Mouse (Mus musculus) thymus, adult 2 months (tissue): ENCODE results near the gene Zscan10. TPM values are rescaled to one million over a fixed set of nuclear protein-coding genes. Genes with fewer than 3 reads are reported as not detected.
A peak's percentile ranks its signal among the peaks of the same experiment; 100 is the strongest.
"Not testable (repeated sequence)": the region's sequence is repeated elsewhere in the genome, so short reads cannot be mapped to it uniquely, and the experiment has no call there.

Experiments
- DNase-seq: peaks from one replicate; pipeline ENCODE4 v3.0.0; 2021
- H3K27ac ChIP-seq: fragments of 200-500 bp; 2 replicates; pipeline ENCODE4 v1.5.1; 2012; ENCODE audit warnings: low read length, control low read depth; ENCODE audit not compliant: control insufficient read depth, insufficient read depth
- H3K27me3 ChIP-seq: fragments of 200-500 bp; 2 replicates; pipeline ENCODE4 v1.6.1; 2012; ENCODE audit warnings: mild to moderate bottlenecking, low read length, moderate library complexity, mixed read lengths; ENCODE audit not compliant: control insufficient read depth, insufficient read depth
- H3K36me3 ChIP-seq: fragments of 200-500 bp; 2 replicates; pipeline ENCODE4 v1.6.1; 2012; ENCODE audit warnings: mild to moderate bottlenecking, low read length, moderate library complexity; ENCODE audit not compliant: control insufficient read depth, insufficient read depth
- H3K4me1 ChIP-seq: fragments of 200-500 bp; replicated peaks from 2 replicates; pipeline ENCODE4 v1.6.1; 2012; ENCODE audit warnings: low read length; ENCODE audit not compliant: control insufficient read depth, insufficient read depth
- H3K4me3 ChIP-seq: fragments of 200-500 bp; 2 replicates; pipeline ENCODE4 v1.5.1; 2012; ENCODE audit warnings: mild to moderate bottlenecking, low read length, control low read depth, moderate library complexity; ENCODE audit not compliant: control insufficient read depth, insufficient read depth
- CTCF ChIP-seq: fragments of 200-500 bp; IDR thresholded peaks from 2 replicates; pipeline ENCODE4 v1.5.1; 2012; ENCODE audit warnings: mild to moderate bottlenecking, control low read depth, low read length, moderate library complexity, borderline replicate concordance; ENCODE audit not compliant: control insufficient read depth, poor library complexity, insufficient read depth; ENCODE audit errors: extremely low read depth
- POLR2A ChIP-seq: fragments of 200-500 bp; IDR thresholded peaks from 2 replicates; pipeline ENCODE4 v1.6.1; 2012; ENCODE audit warnings: mild to moderate bottlenecking, low read length, control low read depth, moderate library complexity; ENCODE audit not compliant: control insufficient read depth, poor library complexity, insufficient read depth; ENCODE audit errors: extremely low read depth
- whole genome bisulfite sequencing: fragments of 180-500 bp; shearing (Covaris S2); methylation state at CpG from one replicate; pipeline ENCODE4 v1.1.7; 2018; 5-methylcytosine and 5-hydroxymethylcytosine counted together
- polyA plus RNA-seq: library from polyadenylated mRNA; depleted of rRNA; stranded (reverse); fragments of >200 nt; gene quantifications from 2 replicates; pipeline ENCODE4 v1.2.3, GENCODE M21; 2012

Zscan10 gene
- polyA plus RNA-seq, 1 experiment = 0.18 TPM

DNA sequence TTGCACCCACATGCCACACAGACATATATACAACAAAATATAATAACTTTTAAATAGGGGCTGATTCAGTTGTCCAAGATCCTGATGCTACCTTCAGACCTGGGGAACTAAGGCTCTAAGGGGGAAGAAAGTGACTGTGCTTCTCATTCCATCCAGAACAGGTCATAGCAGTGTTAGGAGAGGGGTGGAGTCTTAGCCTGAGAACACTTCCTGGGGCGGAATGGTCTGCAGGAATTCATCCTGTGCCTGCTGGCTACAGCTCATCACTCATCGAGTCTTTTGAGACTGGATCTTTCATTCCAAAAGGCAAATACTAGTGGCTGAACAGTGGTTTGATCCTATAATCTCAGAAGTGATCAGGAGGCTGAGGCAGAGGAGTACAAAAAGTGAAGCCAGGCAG lies 13.4 kb upstream of the Zscan10 start:
- 92% methylated on average over 2 of the region's 2 CpGs for WGBS
- TF ChIP-seq CTCF = no peak
- no peak for TF ChIP-seq POLR2A
- H3K27me3 ChIP-seq = no peaks in the 10 kb centered on the region; the same call in 1 of the 2 replicates

DNA sequence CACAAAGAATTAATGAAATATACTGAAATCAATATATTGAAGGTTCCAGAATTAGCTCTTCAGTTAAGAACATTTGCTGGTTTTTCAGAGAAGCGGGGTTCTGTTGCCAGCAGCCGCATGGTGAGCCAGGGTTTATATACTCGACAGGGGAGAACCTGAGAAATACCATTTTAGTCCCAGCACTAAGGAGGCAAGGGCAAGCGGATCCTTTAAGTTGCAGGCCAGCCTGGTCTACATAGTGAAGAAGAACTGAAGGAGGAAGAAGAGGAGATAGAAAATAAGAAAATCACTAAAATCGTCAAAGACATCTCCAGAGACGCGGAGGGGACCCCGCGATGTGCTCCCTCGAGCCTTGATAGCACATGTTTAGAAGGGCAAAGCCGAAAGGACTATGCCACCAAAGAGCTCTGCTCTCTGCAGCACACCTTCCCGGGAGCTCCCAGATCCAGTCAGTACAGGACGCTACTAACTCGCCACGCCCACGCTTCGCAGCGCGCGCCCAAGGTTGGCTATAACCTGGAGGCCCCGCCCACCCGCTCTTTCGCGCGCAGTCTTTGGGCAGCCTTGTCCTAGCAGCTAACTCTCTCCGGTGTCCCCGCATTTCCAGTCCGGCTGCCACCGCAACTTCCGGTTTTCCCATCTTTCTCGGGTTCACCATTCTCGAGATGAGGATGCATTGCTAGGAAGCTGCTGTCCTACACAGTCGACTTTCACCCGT lies 8.3 kb upstream of the Zscan10 start:
- Histone ChIP-seq H3K36me3 (no peaks in the 10 kb centered on the region), H3K4me1 (peaks cover 7% of the 10 kb centered on the region), H3K27me3 (no peaks in the 10 kb centered on the region), H3K27ac (no peak overlapping the region), H3K4me3 (peak overlapping the region; percentile 50)
- TF ChIP-seq CTCF (no peak), POLR2A (no peak)
- 9% methylated on average over 34 of the region's 34 CpGs for WGBS
- peak; percentile 89 for DNase-seq

More for the DNA sequence above, 13.4 kb upstream of the Zscan10 start:
- Histone ChIP-seq H3K4me1 (peaks cover 10% of the 10 kb centered on the region), H3K4me3 (no peak overlapping the region), H3K27ac (no peak overlapping the region), H3K36me3 (no peaks in the 10 kb centered on the region)
- DNase-seq = no peak

DNA sequence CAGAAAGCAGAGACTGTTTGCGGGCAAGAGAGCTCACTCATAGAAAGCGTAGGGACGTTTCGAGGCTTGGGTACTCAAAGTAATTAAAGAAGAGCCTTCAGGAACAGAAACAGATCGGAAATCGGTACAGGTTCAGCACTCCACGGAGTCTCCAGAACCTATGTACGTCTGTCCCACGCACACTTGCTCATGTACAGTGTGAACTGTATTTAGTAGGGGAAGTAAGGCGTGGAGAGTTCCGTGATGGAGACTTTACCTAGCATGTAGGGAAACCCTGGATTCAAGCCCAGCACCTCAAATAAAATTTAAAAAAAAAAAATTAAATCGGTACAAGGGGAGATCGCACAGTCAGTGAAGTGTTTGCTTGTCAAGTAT lies 7.7 kb upstream of the Zscan10 start:
- DNase-seq = no peak
- H3K36me3 ChIP-seq = no peaks in the 10 kb centered on the region
- no peak overlapping the region for H3K27ac ChIP-seq
- H3K4me1 ChIP-seq = peaks cover 10% of the 10 kb centered on the region
- peak overlapping the region; percentile 50 for H3K4me3 ChIP-seq
- 11% methylated on average over 13 of the region's 13 CpGs for WGBS
- no peak for TF ChIP-seq POLR2A
- no peak for TF ChIP-seq CTCF
- no peaks in the 10 kb centered on the region for H3K27me3 ChIP-seq

DNA sequence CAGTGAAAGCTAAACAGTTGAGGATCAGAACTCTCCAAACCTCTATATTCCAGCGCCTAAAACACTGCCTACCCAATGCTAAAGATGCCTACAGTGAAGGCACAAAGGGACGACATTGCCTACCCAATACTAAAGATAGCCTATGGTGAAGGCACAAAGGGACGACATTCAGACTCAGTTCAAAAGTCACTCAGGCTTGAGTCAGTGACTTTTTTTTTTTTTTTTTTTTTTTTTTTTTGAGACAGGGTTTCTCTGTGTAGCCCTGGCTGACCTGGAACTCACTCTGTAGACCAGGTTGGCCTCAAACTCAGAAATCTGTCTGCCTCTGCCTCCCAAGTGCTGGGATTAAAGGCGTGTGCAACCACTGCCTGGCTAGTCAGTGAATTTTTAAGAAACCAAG lies 5.5 kb upstream of the Zscan10 start:
- WGBS = 92% methylated on average over 4 of the region's 4 CpGs
- not testable (repeated sequence) for H3K4me3 ChIP-seq, H3K36me3 ChIP-seq, H3K27me3 ChIP-seq, H3K27ac ChIP-seq, DNase-seq
- H3K4me1 ChIP-seq = peaks cover 27% of the 10 kb centered on the region

DNA sequence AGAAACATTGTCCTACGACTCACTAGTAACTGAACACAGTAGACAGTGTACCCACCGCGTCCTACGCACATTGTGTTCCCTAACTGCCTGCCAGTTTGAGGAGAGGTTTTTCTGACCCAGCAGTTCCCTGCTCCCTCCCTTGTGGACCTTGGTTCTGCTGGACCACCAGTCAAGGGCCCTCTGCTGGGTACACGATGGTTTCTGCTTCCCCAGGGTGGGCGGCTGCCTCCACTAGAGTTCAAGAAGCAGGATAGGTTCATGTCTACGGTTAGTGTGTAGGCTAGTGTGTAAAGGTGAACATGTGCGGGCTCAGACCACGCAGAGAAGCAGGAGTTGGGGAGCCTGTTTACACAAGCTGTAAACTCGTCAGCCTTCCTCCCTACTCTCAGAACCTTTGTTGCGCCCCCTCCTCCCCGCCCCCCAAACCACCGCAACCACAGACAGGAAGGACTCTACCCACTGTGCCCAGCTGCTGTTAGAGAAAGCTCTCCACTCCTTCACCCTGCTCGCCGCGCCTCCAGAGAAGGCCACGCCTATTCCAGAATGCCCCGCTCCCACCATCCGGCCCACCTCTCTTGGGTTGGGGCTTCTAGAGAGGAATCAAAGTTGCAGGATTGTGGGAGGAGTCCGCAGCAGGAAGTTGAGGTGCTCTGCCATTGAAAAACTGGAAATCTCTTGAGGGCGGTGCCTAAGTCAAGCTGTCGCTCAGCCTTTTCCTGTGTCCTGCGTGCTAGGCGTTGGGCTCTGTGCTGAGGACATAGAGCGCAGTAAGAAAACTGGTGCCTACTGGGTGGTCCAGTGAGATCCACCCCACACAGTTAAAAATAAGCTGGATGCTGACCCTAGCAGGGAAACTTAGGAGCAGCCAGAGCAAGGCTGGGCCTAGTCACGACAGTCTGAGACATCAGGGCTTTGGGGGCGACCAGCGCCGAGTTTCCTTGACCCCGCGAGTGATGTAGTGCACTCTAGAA lies 1.8 kb upstream of the Zscan10 start, which contains the start of gene Zfp13:
Gene Zfp13 (minus strand): TSS at position 906 of the 971 bp plus-strand sequence.
- Histone ChIP-seq H3K27me3 (no peaks in the 10 kb centered on the region), H3K4me3 (peak within 1 kb of the TSS; percentile 40), H3K4me1 (peaks cover 24% of the 10 kb centered on the region), H3K36me3 (no peaks in the 10 kb centered on the region), H3K27ac (peak within 1 kb of the TSS; percentile 87)
- TF ChIP-seq CTCF (no peak), POLR2A (peak; percentile 85)
- WGBS = 5% methylated on average over 31 of the region's 31 CpGs
- peak; percentile 93 for DNase-seq

DNA sequence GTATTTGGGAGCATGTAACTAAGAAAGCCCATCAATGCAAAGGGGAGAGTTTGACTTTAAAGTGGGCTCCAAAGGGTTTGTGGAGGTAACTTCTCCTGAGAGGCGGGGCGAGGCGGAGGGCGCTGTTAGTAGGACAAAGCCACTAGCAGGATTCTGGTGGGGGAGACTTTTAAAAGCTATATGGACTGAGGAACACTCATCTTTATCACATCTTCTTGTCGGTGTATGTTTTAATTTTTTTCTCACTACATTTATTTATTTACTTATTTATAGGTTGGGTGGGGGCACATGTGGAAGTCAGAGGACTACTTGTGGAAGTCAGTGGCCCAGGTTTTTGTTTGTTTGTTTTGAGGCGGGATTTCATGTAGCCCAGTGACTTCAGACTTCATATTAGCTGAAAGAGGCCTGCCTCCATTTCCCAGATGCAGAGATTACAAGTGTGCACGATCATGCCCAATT lies 1.0 kb upstream of the Zscan10 start:
- Histone ChIP-seq H3K27me3 (no peaks in the 10 kb centered on the region), H3K27ac (peak overlapping the region; percentile 87), H3K4me3 (peak overlapping the region; percentile 40), H3K36me3 (no peaks in the 10 kb centered on the region), H3K4me1 (peaks cover 24% of the 10 kb centered on the region)
- TF ChIP-seq CTCF (no peak), POLR2A (no peak)
- no peak for DNase-seq
- WGBS = 26% methylated on average over 7 of the region's 7 CpGs
